ENCODE assay signal across 8 mouse cellular contexts in the genomic region with DNA sequence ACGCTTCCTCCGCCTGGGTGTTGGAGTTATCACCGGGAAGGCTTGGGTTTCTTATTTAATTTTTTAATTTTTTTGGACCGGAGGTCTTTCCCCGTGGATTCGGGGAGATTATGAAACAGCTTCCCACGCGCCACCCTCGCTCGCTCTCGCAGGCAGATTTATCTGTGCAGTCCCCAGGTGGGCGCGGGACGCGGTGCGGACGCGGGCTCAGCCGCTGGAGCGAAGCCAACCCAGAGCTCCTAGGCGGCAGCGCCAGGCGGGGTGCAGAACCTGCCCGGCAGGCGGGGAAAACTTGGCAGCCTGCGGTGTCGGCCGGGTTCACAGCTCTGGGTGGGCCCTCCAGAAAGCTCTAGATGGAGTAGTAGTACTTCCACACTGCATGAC. TPM values are rescaled to one million over a fixed set of nuclear protein-coding genes. Genes with fewer than 3 reads are reported as not detected.
A peak's percentile ranks its signal among the peaks of the same experiment; 100 is the strongest.
DNase-seq lines count a peak whose midpoint lies in the region; ATAC-seq and TF ChIP-seq lines count a peak whose summit lies in the region.

No protein-coding gene starts in this region.

- peaks cover 86% of the 10 kb centered on the region for H3K27me3 ChIP-seq in forebrain, embryonic 10.5 days (ENCODE audit: poor library complexity, severe bottlenecking)
- no peaks in the 10 kb centered on the region for H3K27me3 ChIP-seq in heart, embryonic 15.5 days
- H3K27me3 ChIP-seq in liver, embryonic 12.5 days (replicated peaks), result peaks cover 35% of the 10 kb centered on the region
- no peaks in the 10 kb centered on the region for H3K27me3 ChIP-seq in myocyte (ENCODE audit: control insufficient read depth, insufficient read depth, insufficient read length)

- under 1% methylated on average over 28 of the region's 28 CpGs for WGBS in forebrain, embryonic 10.5 days
- WGBS in heart, embryonic 15.5 days, result under 1% methylated on average over 28 of the region's 28 CpGs
- WGBS in liver, embryonic 12.5 days (ENCODE audit: insufficient replicate concordance), result 2% methylated on average over 28 of the region's 28 CpGs

- H3K9me3 ChIP-seq in forebrain, embryonic 10.5 days, result no peaks in the 10 kb centered on the region
- H3K9me3 ChIP-seq in heart, embryonic 15.5 days (replicated peaks), result no peaks in the 10 kb centered on the region
- H3K9me3 ChIP-seq in liver, embryonic 12.5 days (replicated peaks), result no peaks in the 10 kb centered on the region

- H3K4me1 ChIP-seq in forebrain, embryonic 10.5 days, result peaks cover 49% of the 10 kb centered on the region
- H3K4me1 ChIP-seq in heart, embryonic 15.5 days (replicated peaks), result peaks cover 27% of the 10 kb centered on the region
- peaks cover 20% of the 10 kb centered on the region; the same call in 1 of the 2 replicates for H3K4me1 ChIP-seq in liver, embryonic 12.5 days

- H3K4me3 ChIP-seq in forebrain, embryonic 10.5 days, result peak overlapping the region; percentile 82
- H3K4me3 ChIP-seq in heart, embryonic 15.5 days, result peak overlapping the region; percentile 80
- H3K4me3 ChIP-seq in liver, embryonic 12.5 days, result peak overlapping the region; percentile 59
- peak overlapping the region; percentile 60 for H3K4me3 ChIP-seq in myocyte

- DNase-seq in heart, adult 11 months, result peak; percentile 96
- no peak for DNase-seq in heart, adult 9 months (ENCODE audit: low spot score in 2 of 2)
- no peak for DNase-seq in forebrain, embryonic 10.5 days (ENCODE audit: extremely low spot score, low spot score)
- DNase-seq in kidney, postnatal 10 days, result peak; percentile 79
- peak; percentile 28 for DNase-seq in thymus, postnatal 4 days

- H3K9ac ChIP-seq in heart, embryonic 15.5 days, result peak overlapping the region; percentile 79
- H3K9ac ChIP-seq in liver, embryonic 12.5 days, result peak overlapping the region; percentile 63

- H3K4me2 ChIP-seq in heart, embryonic 15.5 days, result peak overlapping the region; percentile 86
- H3K4me2 ChIP-seq in liver, embryonic 12.5 days, result peak overlapping the region; percentile 65
- peak overlapping the region; percentile 72 for H3K4me2 ChIP-seq in myocyte (ENCODE audit: low read depth)

- no peaks in the 10 kb centered on the region for H3K79me2 ChIP-seq in myocyte (ENCODE audit: control insufficient read depth, insufficient read depth)

- no peaks in the 10 kb centered on the region for H3K36me3 ChIP-seq in forebrain, embryonic 10.5 days (replicated peaks)
- no peaks in the 10 kb centered on the region for H3K36me3 ChIP-seq in heart, embryonic 15.5 days
- no peaks in the 10 kb centered on the region for H3K36me3 ChIP-seq in liver, embryonic 12.5 days
- H3K36me3 ChIP-seq in myocyte (ENCODE audit: control insufficient read depth, insufficient read depth), result no peaks in the 10 kb centered on the region

- peak overlapping the region; percentile 9 for H3ac ChIP-seq in myocyte (ENCODE audit: control insufficient read depth, insufficient read length)

- peak overlapping the region; percentile 82 for H3K27ac ChIP-seq in forebrain, embryonic 10.5 days
- peak overlapping the region; percentile 85 for H3K27ac ChIP-seq in heart, embryonic 15.5 days
- H3K27ac ChIP-seq in liver, embryonic 12.5 days, result 0 out of 2 replicates have a peak overlapping the region, but pooled peaks have one; percentile 56

- peak; percentile 15; the same call in 1 of the 2 replicates for ATAC-seq in heart, embryonic 15.5 days (replicated peaks; ENCODE audit: insufficient number of reproducible peaks, insufficient read depth, low FRiP score, low read depth)
- no peak for ATAC-seq in liver, embryonic 12.5 days

- no peak for TF ChIP-seq POLR2A in myocyte (IDR thresholded peaks at IDR 0.05; ENCODE audit: insufficient read length, low read depth)

TF ChIP-seq in myocyte, 11 proteins besides CTCF, POLR2A, EP300 and RAD21:
- TF ChIP-seq MYOG (IDR thresholded peaks at IDR 0.05; ENCODE audit: control insufficient read depth in 1 of 3, insufficient read depth in 1 of 3, insufficient read length in 2 of 3, low read depth in 2 of 3) (no peak), USF1 (IDR thresholded peaks at IDR 0.05; ENCODE audit: low read depth) (no peak), POLR2AphosphoS2 (IDR thresholded peaks at IDR 0.05; ENCODE audit: insufficient read length, low read depth) (no peak), SRF (IDR thresholded peaks at IDR 0.05; ENCODE audit: control insufficient read depth, insufficient read length, low read depth) (no peak), MAX (IDR thresholded peaks at IDR 0.05; ENCODE audit: low read depth) (no peak), E2F4 (IDR thresholded peaks at IDR 0.05; ENCODE audit: insufficient read depth) (no peak), CEBPB (IDR thresholded peaks at IDR 0.05; ENCODE audit: insufficient read depth, poor library complexity, severe bottlenecking) (no peak)

RNA-seq across cellular contexts. Expression of gene Kitl, which starts 0.9 kb away (rescaled TPM):
- polyA plus RNA-seq in forebrain, embryonic 10.5 days (2016; fragmentation: Nextera tagmentation; extraction: Ambion mirVana), result 15.6 and 16.0 TPM in 2 replicates
- polyA plus RNA-seq in heart, embryonic 15.5 days (2015; fragmentation: Nextera tagmentation; extraction: Ambion mirVana), result 15.1 and 17.2 TPM in 2 replicates
- 15.8 and 19.6 TPM in 2 replicates for polyA plus RNA-seq in liver, embryonic 12.5 days (2016; fragmentation: Nextera tagmentation; extraction: Ambion mirVana)
- 1.6 TPM for polyA plus RNA-seq in myocyte (2012; fragmentation: generic; extraction: Trizol)

Comparison
In these comparisons a context has a peak if more than half of its experiments do, and no peak if none do; other contexts are left out.
1. DNase-seq: peak in heart, adult 11 months (single experiment), kidney, postnatal 10 days (single experiment) and thymus, postnatal 4 days (single experiment); none in heart, adult 9 months (0 of 2) and forebrain, embryonic 10.5 days (single experiment).
2. Peak in every context shown above with its lines, with median percentiles within 50 percentile points of each other: H3K27ac ChIP-seq, H3K4me3 ChIP-seq and H3K4me2 ChIP-seq.